Mouse (Mus musculus) MEL (cell line): ENCODE data around the gene Gstz1. TPM values are rescaled to one million over a fixed set of nuclear protein-coding genes. Genes with fewer than 3 reads are reported as not detected.

Source experiments
- DNase-seq: peaks from one replicate; pipeline ENCODE4 v3.0.0; 2011; ENCODE audit warnings: low read depth, low spot score
- H3K27ac ChIP-seq: 2 replicates; pipeline ENCODE4 v1.5.1; 2012; ENCODE audit warnings: low read depth, mild to moderate bottlenecking, control low read depth, low read length, moderate library complexity; ENCODE audit not compliant: control insufficient read depth
- H3K27me3 ChIP-seq, 2 experiments: fragments of 150-350 bp in 1 of 2; sonication (generic) in 1 of 2; 2 replicates each; pipeline ENCODE4 v1.6.1; 2012; ENCODE audit warnings: low read length in 2 of 2, mild to moderate bottlenecking in 2 of 2, improper control_type of control experiment in 1 of 2, moderate library complexity in 1 of 2; ENCODE audit not compliant: insufficient read depth in 2 of 2, control insufficient read depth in 1 of 2
- H3K36me3 ChIP-seq, 2 experiments: 2 replicates each; pipeline ENCODE4 v1.6.1; 2012 to 2014; ENCODE audit warnings: low read length in 2 of 2, improper control_type of control experiment in 1 of 2, inconsistent platforms in 1 of 2, mild to moderate bottlenecking in 1 of 2; ENCODE audit not compliant: insufficient read depth in 2 of 2, control insufficient read depth in 1 of 2
- H3K4me1 ChIP-seq, 2 experiments: fragments of 150-350 bp in 1 of 2; sonication (generic) in 1 of 2; 2 replicates each; pipeline ENCODE4 v1.6.1; 2012; ENCODE audit warnings: low read length in 2 of 2, improper control_type of control experiment in 1 of 2, mild to moderate bottlenecking in 1 of 2; ENCODE audit not compliant: insufficient read depth in 2 of 2, control insufficient read depth in 1 of 2
- H3K4me3 ChIP-seq, 2 experiments: fragments of 150-350 bp in 1 of 2; sonication (generic) in 1 of 2; 2 replicates each; pipeline ENCODE4 v1.5.1; 2012; ENCODE audit warnings: low read depth in 2 of 2, low read length in 2 of 2, mild to moderate bottlenecking in 2 of 2, moderate library complexity in 2 of 2, control low read depth in 1 of 2, improper control_type of control experiment in 1 of 2; ENCODE audit not compliant: control insufficient read depth in 1 of 2, insufficient read depth in 1 of 2
- H3K79me2 ChIP-seq: 2 replicates; pipeline ENCODE4 v1.6.1; 2012; ENCODE audit warnings: mild to moderate bottlenecking, low read length, moderate library complexity; ENCODE audit not compliant: control insufficient read depth, poor library complexity, insufficient read depth
- H3K9ac ChIP-seq: 2 replicates; pipeline ENCODE4 v1.6.1; 2012; ENCODE audit warnings: low read depth, mild to moderate bottlenecking, control low read depth, low read length, moderate library complexity; ENCODE audit not compliant: control insufficient read depth, poor library complexity, severe bottlenecking
- H3K9me3 ChIP-seq: fragments of 150-350 bp; sonication (generic); replicated peaks from 2 replicates; pipeline ENCODE4 v1.6.1; 2012; ENCODE audit warnings: mild to moderate bottlenecking, low read length, improper control_type of control experiment, moderate library complexity; ENCODE audit not compliant: insufficient read depth
- BHLHE40 ChIP-seq: IDR thresholded peaks from 2 replicates; pipeline ENCODE4 v1.6.1; 2012; ENCODE audit warnings: low read depth, mild to moderate bottlenecking, inconsistent platforms, low read length, improper control_type of control experiment, borderline replicate concordance
- CHD2 ChIP-seq: IDR thresholded peaks from 2 replicates; pipeline ENCODE4 v1.6.1; 2011; ENCODE audit warnings: low read length, improper control_type of control experiment
- CTCF ChIP-seq, 3 experiments: IDR thresholded peaks in 2 of 3; conservative IDR thresholded peaks in 1 of 3; 2 replicates each; pipeline ENCODE4 v1.5.1; 2011 to 2012; ENCODE audit warnings: low read length in 3 of 3, low read depth in 2 of 3, mild to moderate bottlenecking in 2 of 3, improper control_type of control experiment in 1 of 3, inconsistent platforms in 1 of 3, mixed read lengths in 1 of 3, moderate library complexity in 1 of 3; ENCODE audit not compliant: control insufficient read depth in 1 of 3, insufficient read depth in 1 of 3, poor library complexity in 1 of 3, severe bottlenecking in 1 of 3
- E2F4 ChIP-seq: IDR thresholded peaks from 2 replicates; pipeline ENCODE4 v1.6.1; 2011; ENCODE audit warnings: low read depth, low read length, improper control_type of control experiment, borderline replicate concordance
- ELF1 ChIP-seq: IDR thresholded peaks from 2 replicates; pipeline ENCODE4 v1.6.1; 2014; ENCODE audit warnings: low read depth, mild to moderate bottlenecking, inconsistent platforms, low read length, improper control_type of control experiment, moderate library complexity
- EP300 ChIP-seq, 2 experiments: IDR thresholded peaks; 2 replicates each; pipeline ENCODE4 v1.6.1; 2011; ENCODE audit warnings: improper control_type of control experiment in 2 of 2, low read length in 2 of 2, low read depth in 1 of 2, mild to moderate bottlenecking in 1 of 2
- ETS1 ChIP-seq: IDR thresholded peaks from 2 replicates; pipeline ENCODE4 v1.6.1; 2012; ENCODE audit warnings: low read depth, mild to moderate bottlenecking, inconsistent platforms, low read length, improper control_type of control experiment, moderate library complexity
- GABPA ChIP-seq: IDR thresholded peaks from 2 replicates; pipeline ENCODE4 v1.6.1; 2012; ENCODE audit warnings: low read depth, mild to moderate bottlenecking, inconsistent platforms, low read length, improper control_type of control experiment, moderate library complexity
- GATA1 ChIP-seq: IDR thresholded peaks from 2 replicates; pipeline ENCODE4 v1.6.1; 2011; ENCODE audit warnings: low read depth, low read length, improper control_type of control experiment
- JUND ChIP-seq: IDR thresholded peaks from 2 replicates; pipeline ENCODE4 v1.6.1; 2011; ENCODE audit warnings: low read depth, mild to moderate bottlenecking, improper control_type of control experiment, low read length
- KAT2A ChIP-seq: conservative IDR thresholded peaks from 2 replicates; pipeline ENCODE4 v1.6.1; 2012; ENCODE audit warnings: low read depth, low read length, improper control_type of control experiment, inconsistent platforms
- MAFK ChIP-seq: IDR thresholded peaks from 2 replicates; pipeline ENCODE4 v1.6.1; 2011; ENCODE audit warnings: low read depth, mild to moderate bottlenecking, low read length, improper control_type of control experiment, borderline replicate concordance
- MAX ChIP-seq: IDR thresholded peaks from 2 replicates; pipeline ENCODE4 v1.6.1; 2011; ENCODE audit warnings: low read length, improper control_type of control experiment
- MXI1 ChIP-seq: IDR thresholded peaks from 2 replicates; pipeline ENCODE4 v1.6.1; 2011; ENCODE audit warnings: mild to moderate bottlenecking, low read depth, low read length, improper control_type of control experiment
- MYB ChIP-seq: IDR thresholded peaks from 2 replicates; pipeline ENCODE4 v1.6.1; 2011; ENCODE audit warnings: mild to moderate bottlenecking, low read depth, low read length, improper control_type of control experiment
- MYC ChIP-seq: IDR thresholded peaks from 2 replicates; pipeline ENCODE4 v1.6.1; 2011; ENCODE audit warnings: low read depth, mild to moderate bottlenecking, low read length, improper control_type of control experiment, moderate library complexity
- POLR2A ChIP-seq, 2 experiments: IDR thresholded peaks; 2 replicates each; pipeline ENCODE4 v1.6.1; 2011 to 2012; ENCODE audit warnings: low read length in 2 of 2, mild to moderate bottlenecking in 2 of 2, control low read depth in 1 of 2, improper control_type of control experiment in 1 of 2, low read depth in 1 of 2, moderate library complexity in 1 of 2; ENCODE audit not compliant: control insufficient read depth in 1 of 2, insufficient read depth in 1 of 2, poor library complexity in 1 of 2
- POLR2AphosphoS2 ChIP-seq: IDR thresholded peaks from 2 replicates; pipeline ENCODE4 v1.6.1; 2011; ENCODE audit warnings: low read length, improper control_type of control experiment
- RAD21 ChIP-seq: IDR thresholded peaks from 2 replicates; pipeline ENCODE4 v1.6.1; 2011; ENCODE audit warnings: mild to moderate bottlenecking, low read depth, low read length, improper control_type of control experiment
- RCOR1 ChIP-seq: IDR thresholded peaks from 2 replicates; pipeline ENCODE4 v1.6.1; 2012; ENCODE audit warnings: low read depth, mild to moderate bottlenecking, inconsistent platforms, low read length, improper control_type of control experiment
- TAL1 ChIP-seq: IDR thresholded peaks from 2 replicates; pipeline ENCODE4 v1.6.1; 2012; ENCODE audit warnings: mild to moderate bottlenecking, inconsistent platforms, low read length, moderate library complexity, mixed read lengths
- TBP ChIP-seq: IDR thresholded peaks from 2 replicates; pipeline ENCODE4 v1.8.0; 2011; ENCODE audit warnings: low read depth, low read length, improper control_type of control experiment
- UBTF ChIP-seq: IDR thresholded peaks from 2 replicates; pipeline ENCODE4 v1.6.1; 2012; ENCODE audit warnings: low read depth, mild to moderate bottlenecking, inconsistent platforms, low read length, improper control_type of control experiment, moderate library complexity, borderline replicate concordance; ENCODE audit not compliant: insufficient read depth
- USF1 ChIP-seq: IDR thresholded peaks from 2 replicates; pipeline ENCODE4 v1.6.1; 2014; ENCODE audit warnings: low read depth, mild to moderate bottlenecking, inconsistent platforms, low read length, improper control_type of control experiment, moderate library complexity
- USF2 ChIP-seq, 2 experiments: IDR thresholded peaks; 2 replicates each; pipeline ENCODE4 v1.6.1; 2011 to 2012; ENCODE audit warnings: improper control_type of control experiment in 2 of 2, low read length in 2 of 2, borderline replicate concordance in 1 of 2, inconsistent platforms in 1 of 2, low read depth in 1 of 2, mild to moderate bottlenecking in 1 of 2; ENCODE audit not compliant: insufficient read depth in 1 of 2
- ZC3H11A ChIP-seq: IDR thresholded peaks from 2 replicates; pipeline ENCODE4 v1.6.1; 2012; ENCODE audit warnings: low read depth, mild to moderate bottlenecking, inconsistent platforms, low read length, improper control_type of control experiment
- ZKSCAN1 ChIP-seq: IDR thresholded peaks from 2 replicates; pipeline ENCODE4 v1.6.1; 2012; ENCODE audit warnings: low read depth, mild to moderate bottlenecking, inconsistent platforms, low read length, improper control_type of control experiment, moderate library complexity
- ZMIZ1 ChIP-seq: IDR thresholded peaks from 2 replicates; pipeline ENCODE4 v1.6.1; 2012; ENCODE audit warnings: low read depth, mild to moderate bottlenecking, inconsistent platforms, low read length, improper control_type of control experiment, moderate library complexity
- ZNF384 ChIP-seq: IDR thresholded peaks from 2 replicates; pipeline ENCODE4 v1.6.1; 2012; ENCODE audit warnings: low read depth, mild to moderate bottlenecking, inconsistent platforms, low read length, improper control_type of control experiment
- polyA plus RNA-seq, 2 experiments: library from polyadenylated mRNA; stranded (reverse) in 1 of 2; unstranded in 1 of 2; fragments of >175 nt in 1 of 2; fragments of >200 nt in 1 of 2; gene quantifications; 2 replicates each; pipeline versions ENCODE4 v1.2.1 to v1.2.4; 2012; ENCODE audit warnings: low replicate concordance in 2 of 2, low read depth in 1 of 2; ENCODE audit not compliant: insufficient read length in 2 of 2, insufficient read depth in 1 of 2, missing spikeins in 1 of 2
- total RNA-seq: library from RNA; depleted of rRNA; stranded (reverse); fragments of 300-350 nt; gene quantifications from 2 replicates; pipeline ENCODE4 v1.2.3, GENCODE M21; 2012

Gene Gstz1
- total and polyA plus RNA-seq, 3 experiments: 18.0 to 33.3 TPM; not detected in 1

DNA sequence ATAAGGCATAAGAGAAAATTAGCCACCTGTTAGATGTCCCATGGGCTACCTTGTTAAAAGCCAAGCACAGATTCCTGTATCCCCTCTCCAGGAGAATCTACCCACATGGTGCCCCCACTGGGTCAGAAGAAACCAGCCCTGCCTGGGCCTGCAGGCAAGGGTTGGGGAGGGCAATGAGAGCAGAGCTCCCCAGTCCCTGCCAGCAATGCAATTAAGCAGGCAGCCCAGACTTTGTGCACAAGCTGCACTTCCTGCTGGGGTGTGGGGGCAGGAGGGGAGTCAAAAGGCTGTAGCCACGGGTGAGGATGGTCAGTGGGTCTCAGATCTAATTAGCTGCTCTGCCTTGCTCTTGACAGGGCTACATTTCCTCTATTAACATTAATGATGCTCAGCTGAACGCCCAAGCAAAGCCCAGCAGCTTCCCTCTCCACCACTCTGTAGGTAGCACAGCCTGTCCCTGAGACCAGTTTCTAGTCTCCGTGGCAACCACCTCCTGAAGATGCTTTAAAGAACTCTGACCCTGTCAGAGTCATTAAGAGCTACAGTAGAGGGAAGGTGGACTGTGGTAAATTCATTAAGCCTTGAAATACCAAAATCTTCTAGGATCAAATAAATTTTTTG is 39.5 kb upstream of the Gstz1 start:
- Histone ChIP-seq H3K36me3 (no peaks in the 10 kb centered on the region), H3K4me1 (no peaks in the 10 kb centered on the region), H3K79me2 (no peaks in the 10 kb centered on the region), H3K9ac (no peak overlapping the region), H3K4me3 (no peak overlapping the region), H3K27ac (no peak overlapping the region), H3K9me3 (no peaks in the 10 kb centered on the region), H3K27me3 (no peaks in the 10 kb centered on the region)
- no peak for DNase-seq
- no peak for TF ChIP-seq E2F4
- no peak for TF ChIP-seq ZC3H11A
- no peak for TF ChIP-seq TBP
- no peak for TF ChIP-seq MXI1
- no peak for TF ChIP-seq POLR2AphosphoS2
- TF ChIP-seq EP300 (IDR thresholded peaks at IDR 0.05; ENCODE audit: low read depth in 1 of 2, low read length in 2 of 2): no peak

DNA sequence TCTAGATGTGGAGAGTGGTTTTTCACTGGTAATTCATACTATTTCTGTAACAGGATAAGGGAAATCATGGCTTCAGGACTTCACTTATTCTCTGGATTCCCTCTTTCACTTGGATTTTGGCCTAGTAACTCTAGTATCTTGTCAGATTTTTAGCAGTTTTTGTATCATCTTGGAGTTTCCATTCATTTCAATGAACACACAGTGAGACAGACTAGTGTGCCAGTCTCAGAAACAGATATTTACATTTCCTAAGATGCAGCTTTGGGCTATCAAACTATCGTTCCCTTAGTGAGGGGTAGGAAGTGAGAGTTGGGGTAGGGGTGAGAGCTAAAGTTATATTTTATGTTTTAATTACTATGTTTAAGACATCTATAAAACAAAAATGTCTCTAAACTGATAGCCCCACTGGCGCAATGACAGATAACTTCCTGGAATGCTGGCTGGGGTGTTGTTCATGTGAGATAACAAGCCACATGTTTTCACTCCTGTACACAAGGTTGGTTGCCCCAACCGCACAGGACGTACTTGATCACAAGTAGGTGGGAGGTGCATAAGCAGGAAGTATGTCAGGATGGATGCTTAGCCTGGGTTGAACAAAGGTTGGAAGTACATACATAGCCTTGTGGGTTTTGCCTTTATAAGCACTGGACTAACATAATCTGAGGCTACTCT is 24.9 kb upstream of the Gstz1 start:
- H3K9ac ChIP-seq: no peak overlapping the region
- no peaks in the 10 kb centered on the region for H3K9me3 ChIP-seq
- peak overlapping the region; percentile 81 for H3K27ac ChIP-seq
- peaks cover 0 to 5% of the 10 kb centered on the region in 2 experiments; a peak in 2 of 4 replicates for H3K36me3 ChIP-seq
- no peaks in the 10 kb centered on the region for H3K79me2 ChIP-seq
- DNase-seq: peak; percentile 89
- H3K4me1 ChIP-seq: peaks cover 2 to 6% of the 10 kb centered on the region in 2 experiments; a peak in 2 of 4 replicates
- H3K27me3 ChIP-seq: no peaks in the 10 kb centered on the region
- H3K4me3 ChIP-seq: no peak overlapping the region
- TF ChIP-seq MAX: peak; percentile 83
- peak; percentile 60 for TF ChIP-seq TAL1
- TF ChIP-seq ETS1: peak; percentile 88
- no peak for TF ChIP-seq MYB
- TF ChIP-seq MYC: peak; percentile 89
- no peak for TF ChIP-seq USF2 (IDR thresholded peaks at IDR 0.05; ENCODE audit: borderline replicate concordance in 1 of 2, insufficient read depth in 1 of 2, low read depth in 1 of 2, low read length in 2 of 2)
- TF ChIP-seq CHD2: no peak
- TF ChIP-seq JUND: no peak
- peak; percentile 89 for TF ChIP-seq GATA1
- TF ChIP-seq RAD21: no peak
- no peak for TF ChIP-seq GABPA
- no peak for TF ChIP-seq ZC3H11A
- TF ChIP-seq KAT2A: no peak
- TF ChIP-seq RCOR1: peak; percentile 64
- TF ChIP-seq ZNF384: no peak
- no peak for TF ChIP-seq ZKSCAN1
- no peak for TF ChIP-seq E2F4
- TF ChIP-seq ELF1: peak; percentile 77
- no peak for TF ChIP-seq POLR2AphosphoS2
- peak; percentile 84 to 85 for TF ChIP-seq EP300 (IDR thresholded peaks at IDR 0.05; ENCODE audit: low read depth in 1 of 2, low read length in 2 of 2)
- TF ChIP-seq MXI1: peak; percentile 78
- TF ChIP-seq ZMIZ1: no peak
- no peak for TF ChIP-seq UBTF
- TF ChIP-seq USF1: peak; percentile 51; the same call in 1 of the 2 replicates
- TF ChIP-seq MAFK: no peak
- TF ChIP-seq BHLHE40: 0 out of 2 replicates have a peak, but pooled peaks have one; percentile 26
- TF ChIP-seq POLR2A (IDR thresholded peaks at IDR 0.05; ENCODE audit: control insufficient read depth in 1 of 2, insufficient read depth in 1 of 2, low read depth in 1 of 2, low read length in 2 of 2, poor library complexity in 1 of 2): no peak
- no peak for TF ChIP-seq CTCF (IDR thresholded peaks at IDR 0.05 in 2 of 3, conservative IDR thresholded peaks at IDR 0.05 in 1 of 3; ENCODE audit: control insufficient read depth in 1 of 3, insufficient read depth in 1 of 3, low read depth in 2 of 3, low read length in 3 of 3, poor library complexity in 1 of 3, severe bottlenecking in 1 of 3)
